Mouse (Mus musculus) activated CD4-positive, CD25-positive, alpha-beta regulatory T cell, adult 9 weeks (primary cell): ENCODE measurements around the gene Homer3. TPM values are rescaled to one million over a fixed set of nuclear protein-coding genes. Genes with fewer than 3 reads are reported as not detected.

Experiments
- polyA plus RNA-seq: library from polyadenylated mRNA; unstranded; fragments of 100-300 nt; shearing (Covaris generic); gene quantifications from one replicate; pipeline ENCODE4 v1.2.1, GENCODE M21; 2017

Gene Homer3
- 0.27 TPM for polyA plus RNA-seq

DNA sequence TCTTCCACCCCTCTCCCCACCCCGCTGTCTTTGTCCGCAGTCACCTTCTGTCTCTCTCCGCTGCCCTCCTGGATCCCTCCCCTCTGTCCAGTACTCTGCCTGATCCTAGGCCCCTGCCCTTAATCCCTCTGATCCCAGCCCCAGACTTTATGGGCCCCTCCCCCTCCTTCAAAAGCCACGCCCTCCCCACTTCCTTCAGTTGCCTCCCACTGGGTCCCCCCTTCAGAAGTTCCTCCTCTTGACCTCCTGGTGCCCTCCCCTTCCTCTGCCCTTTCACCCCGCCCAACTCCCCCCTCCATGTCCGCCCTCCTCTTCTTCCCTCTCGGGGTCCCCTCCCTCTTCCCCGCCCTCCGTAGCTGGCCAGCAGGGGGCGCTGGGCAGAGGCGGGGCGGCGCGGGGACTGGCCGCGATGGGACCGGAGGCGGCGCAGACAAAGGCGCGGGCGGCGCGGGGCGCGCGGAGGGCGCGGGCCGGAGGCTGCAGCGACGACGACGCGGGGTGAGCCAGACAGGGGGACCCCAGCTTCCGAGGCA lies at the start of gene Homer3:
Gene Homer3, plus strand, starts transcription at position 225 of the 533 bp plus-strand sequence.

DNA sequence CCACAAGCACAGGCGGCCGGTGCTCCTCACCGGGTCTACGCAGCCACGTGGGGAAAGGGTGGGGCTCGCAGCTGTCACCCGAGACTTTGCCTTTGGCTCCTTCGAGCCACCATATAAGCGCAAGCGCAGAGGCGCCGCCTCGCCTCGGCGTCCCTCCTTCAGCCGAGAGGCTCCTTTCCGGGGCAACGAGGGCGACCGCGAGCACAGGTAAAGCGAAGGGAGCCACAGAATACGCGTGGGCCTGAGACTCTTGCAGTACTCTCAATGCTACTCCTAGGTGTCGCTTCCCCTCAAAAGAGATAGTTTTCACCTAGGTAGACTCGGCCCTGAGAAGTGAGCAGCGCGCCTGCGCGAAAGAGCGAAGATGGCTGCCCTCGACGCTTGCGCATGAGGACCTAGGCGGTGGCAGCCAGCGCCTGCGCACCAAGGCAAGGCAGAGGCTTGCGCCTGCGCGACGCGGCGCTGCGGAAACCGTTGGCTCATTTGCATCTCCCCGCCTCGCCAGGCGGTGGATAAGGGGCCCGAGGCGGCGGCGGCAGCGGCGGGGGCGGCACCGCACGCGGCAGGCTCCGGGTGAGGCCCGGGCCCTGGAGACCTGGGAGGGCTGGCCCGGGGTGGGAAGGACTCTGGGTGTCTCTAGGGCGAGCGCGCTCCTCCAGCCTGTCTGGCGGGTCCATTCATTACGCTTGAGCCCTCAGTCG lies 48.4 kb upstream of the Homer3 start, which contains the start of the genes Sugp2 and Armc6:
Gene Sugp2, plus strand, starts transcription at position 147 of the 701 bp plus-strand sequence.
Gene Armc6, minus strand, starts transcription at position 387 of the 701 bp plus-strand sequence.

DNA sequence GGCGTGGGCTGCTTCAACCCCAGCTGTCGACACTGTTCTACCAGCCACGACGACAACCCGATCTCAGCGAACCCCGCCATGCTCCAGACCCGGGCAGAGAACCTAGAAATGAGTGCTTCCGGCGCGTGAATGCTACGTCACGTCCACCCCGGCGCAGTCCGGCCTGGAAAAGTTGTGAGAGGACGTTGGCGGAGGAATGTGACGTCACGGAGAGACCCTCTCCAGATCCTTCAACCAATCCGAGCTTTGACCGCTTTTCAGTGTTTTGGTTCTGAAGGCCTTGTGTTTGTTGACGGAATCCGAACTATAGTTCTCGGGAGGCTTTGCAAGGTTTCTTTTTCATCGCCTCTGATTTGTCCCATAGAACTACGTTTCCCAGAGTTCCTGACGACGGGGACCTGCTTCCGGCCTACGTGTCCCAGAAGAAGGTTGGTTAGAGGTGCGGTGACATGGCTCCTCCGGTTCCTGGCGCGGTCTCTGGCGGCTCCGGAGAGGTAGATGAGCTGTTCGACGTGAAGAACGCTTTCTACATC lies 19.8 kb downstream of the Homer3 start, which contains the start of the genes Ddx49 and Cope:
Gene Ddx49, minus strand, starts transcription at position 132 of the 533 bp plus-strand sequence.
Gene Cope, plus strand, starts transcription at position 161 of the 533 bp plus-strand sequence.

DNA sequence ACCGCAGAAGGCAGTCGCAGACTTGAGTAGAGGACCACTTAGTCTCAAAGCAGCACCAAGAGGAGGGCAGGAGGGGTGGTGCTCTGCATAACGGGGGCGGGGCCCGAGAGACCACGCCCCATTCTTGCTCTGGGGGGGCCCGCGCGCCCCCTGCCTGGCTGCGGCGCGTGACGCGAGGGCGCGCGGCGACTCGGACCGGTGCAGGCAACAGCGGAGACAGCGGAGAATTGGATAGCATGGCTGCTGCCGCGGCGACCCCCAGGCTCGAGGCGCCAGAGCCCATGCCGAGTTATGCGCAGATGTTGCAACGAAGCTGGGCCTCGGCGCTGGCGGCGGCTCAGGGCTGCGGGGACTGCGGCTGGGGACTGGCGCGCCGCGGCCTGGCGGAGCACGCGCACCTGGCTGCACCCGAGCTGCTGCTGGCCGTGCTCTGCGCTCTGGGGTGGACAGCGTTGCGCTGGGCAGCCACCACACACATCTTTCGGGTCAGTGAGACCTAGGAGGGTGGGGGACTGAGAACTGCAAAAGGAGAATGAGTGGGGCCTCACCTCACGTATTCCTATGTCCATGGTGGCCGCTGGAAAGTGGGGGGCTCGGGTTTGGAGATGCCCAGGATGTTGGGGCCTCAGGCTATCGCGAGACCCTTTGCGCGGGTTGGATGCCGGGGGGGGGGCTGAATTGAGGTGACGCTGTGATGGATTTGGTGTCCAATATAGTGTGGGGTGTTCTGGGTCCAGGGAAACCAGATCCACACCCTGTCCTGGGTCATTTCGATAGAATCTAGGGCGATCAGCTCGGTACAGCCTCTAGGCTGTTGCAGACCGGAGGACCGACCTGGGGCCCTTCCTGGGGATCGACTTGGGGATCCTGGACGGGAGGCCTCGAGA lies 33.2 kb downstream of the Homer3 start, which contains the start of gene Cers1:
Gene Cers1, plus strand, starts transcription at position 152 of the 887 bp plus-strand sequence.

DNA sequence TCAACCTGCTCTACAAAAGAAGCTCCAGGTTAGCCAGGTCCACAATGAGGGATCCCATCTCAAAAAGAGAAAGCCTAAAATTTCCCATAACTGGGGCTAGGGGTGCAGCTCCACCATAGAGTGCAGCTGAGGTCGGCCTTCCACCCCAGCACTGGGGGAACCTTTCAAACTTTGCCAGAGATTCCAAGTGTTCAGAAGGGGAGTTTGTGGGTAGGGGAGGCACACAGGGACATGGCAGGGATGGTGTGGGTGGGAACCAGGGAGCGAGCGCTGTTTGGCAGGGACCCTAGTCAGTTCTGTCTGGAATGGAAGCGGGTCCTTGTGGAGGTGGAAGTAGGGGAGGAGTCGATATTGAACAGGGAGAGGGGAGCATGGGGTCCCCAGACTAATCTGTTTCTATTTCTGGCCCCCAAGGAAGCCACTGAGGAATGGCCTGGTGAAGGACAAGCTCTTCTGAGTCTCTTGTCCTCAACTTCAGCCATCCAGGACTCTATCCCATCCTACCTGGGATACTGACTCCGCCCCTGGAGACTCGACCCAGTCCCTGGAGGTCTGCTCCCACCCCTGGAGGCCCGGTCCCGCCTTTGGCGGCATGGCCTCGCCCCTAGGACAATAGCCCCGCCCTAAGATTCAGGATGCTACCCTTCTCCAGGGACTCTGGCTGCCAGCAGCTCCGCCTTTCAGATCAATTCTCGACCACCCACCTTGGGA lies 46.7 kb downstream of the Homer3 start, which contains the start of gene Gdf1:
Gene Gdf1, plus strand, starts transcription at position 694 of the 711 bp plus-strand sequence.

Other genes with a start within 250 kb of the Homer3 start
- gene Mau2, start 240.1 kb upstream of the Homer3 start, polyA plus RNA-seq, result 41.9 TPM
- 68.9 TPM for gene Sugp1, start 240.0 kb upstream of the Homer3 start, polyA plus RNA-seq
- gene Tm6sf2, start 209.9 kb upstream of the Homer3 start, polyA plus RNA-seq, result 1.3 TPM
- gene Hapln4, start 199.4 kb upstream of the Homer3 start, polyA plus RNA-seq, result not detected
- gene Ncan, start 162.0 kb upstream of the Homer3 start, polyA plus RNA-seq, result not detected
- 54.8 TPM for gene Nr2c2ap, start 151.5 kb upstream of the Homer3 start, polyA plus RNA-seq
- 41.2 TPM for gene Rfxank, start 143.7 kb upstream of the Homer3 start, polyA plus RNA-seq
- 97.8 TPM for gene Borcs8, start 143.3 kb upstream of the Homer3 start, polyA plus RNA-seq
- 2.6 TPM for gene Mef2b, start 143.1 kb upstream of the Homer3 start, polyA plus RNA-seq
- 55.6 TPM for gene Tmem161a, start 110.5 kb upstream of the Homer3 start, polyA plus RNA-seq
- 13.1 TPM for gene Slc25a42, start 70.5 kb upstream of the Homer3 start, polyA plus RNA-seq
- 34.8 TPM for gene Sugp2, start 48.6 kb upstream of the Homer3 start, polyA plus RNA-seq
- 17.8 TPM for gene Armc6, start 48.4 kb upstream of the Homer3 start, polyA plus RNA-seq
- gene Ddx49, start 19.7 kb downstream of the Homer3 start, polyA plus RNA-seq, result 52.9 TPM
- gene Cope, start 19.7 kb downstream of the Homer3 start, polyA plus RNA-seq, result 354 TPM
- not detected for gene Cers1, start 32.9 kb downstream of the Homer3 start, polyA plus RNA-seq
- gene Gdf1, start 47.0 kb downstream of the Homer3 start, polyA plus RNA-seq, result 0.28 TPM
- gene Upf1, start 70.5 kb downstream of the Homer3 start, polyA plus RNA-seq, result 4.7 TPM
- 0.20 TPM for gene Comp, start 90.7 kb downstream of the Homer3 start, polyA plus RNA-seq
- 14.5 TPM for gene Crtc1, start 156.8 kb downstream of the Homer3 start, polyA plus RNA-seq
- 15.2 TPM for gene Klhl26, start 194.1 kb downstream of the Homer3 start, polyA plus RNA-seq
- gene Tmem59l, start 204.5 kb downstream of the Homer3 start, polyA plus RNA-seq, result not detected
- gene Crlf1, start 210.3 kb downstream of the Homer3 start, polyA plus RNA-seq, result not detected
- gene Rex1bd, start 223.9 kb downstream of the Homer3 start, polyA plus RNA-seq, result 105 TPM
- 1,261 TPM for gene Uba52, start 228.0 kb downstream of the Homer3 start, polyA plus RNA-seq
- gene Fkbp8, start 244.9 kb downstream of the Homer3 start, polyA plus RNA-seq, result 429 TPM
- gene Kxd1, start 245.1 kb downstream of the Homer3 start, polyA plus RNA-seq, result 94.0 TPM